Mouse (Mus musculus): ENCODE data around the gene Grap2. TPM values are rescaled to one million over a fixed set of nuclear protein-coding genes. Genes with fewer than 3 reads are reported as not detected.

Gene Grap2
- total and polyA plus RNA-seq, 2 experiments = 0.46 to 0.66 TPM

GRCm38 (mm10) chr15:80536051-80536450 is 36.3 kb upstream of the Grap2 start:
- 78% methylated on average over 2 of the region's 2 CpGs for WGBS
- H3K36me3 ChIP-seq (ENCODE audit: control insufficient read depth, insufficient read depth, low read length) = no peaks in the 10 kb centered on the region
- TF ChIP-seq CTCF (IDR thresholded peaks at IDR 0.05; ENCODE audit: low read depth, low read length) (no peak), POLR2A (IDR thresholded peaks at IDR 0.05; ENCODE audit: extremely low read depth, insufficient read depth, low read length) (no peak)
- no peaks in the 10 kb centered on the region for H3K27me3 ChIP-seq (ENCODE audit: control insufficient read depth, insufficient read depth, low read length)
- no peak for DNase-seq (ENCODE audit: extremely low read depth, low read depth, low spot score)
- H3K27ac ChIP-seq (replicated peaks; ENCODE audit: insufficient read depth, low read depth, low read length) = no peak overlapping the region
- no peak overlapping the region for H3K9ac ChIP-seq (ENCODE audit: low read depth, low read length)
- H3K4me1 ChIP-seq (ENCODE audit: control insufficient read depth, insufficient read depth, low read length) = no peaks in the 10 kb centered on the region
- no peaks in the 10 kb centered on the region for H3K79me2 ChIP-seq (ENCODE audit: control insufficient read depth, insufficient read depth, low read length)
- H3K4me3 ChIP-seq (ENCODE audit: insufficient read depth, low read depth, low read length) = no peak overlapping the region

DNA sequence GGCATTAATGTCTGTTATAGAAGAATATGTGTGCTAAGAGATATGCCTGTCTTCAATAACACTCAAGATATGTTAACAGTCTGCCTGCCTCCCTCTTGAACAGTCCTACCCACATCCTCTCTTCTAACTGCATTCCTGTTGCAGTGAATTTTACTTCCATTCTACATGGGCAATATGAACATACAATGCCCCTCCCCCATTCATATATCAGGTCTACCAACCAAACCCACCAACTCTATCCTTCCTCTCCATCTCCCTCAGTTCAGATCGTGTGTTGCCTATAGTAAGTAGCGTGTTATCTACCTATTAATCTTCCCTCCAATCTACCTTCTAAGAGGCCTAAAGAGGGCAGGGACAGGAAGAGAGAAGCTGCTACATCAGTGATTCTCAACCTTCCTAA is 34.3 kb upstream of the Grap2 start:
- H3K4me1 ChIP-seq (ENCODE audit: control insufficient read depth, insufficient read depth, low read length) = no peaks in the 10 kb centered on the region
- H3K79me2 ChIP-seq (ENCODE audit: control insufficient read depth, insufficient read depth, low read length) = no peaks in the 10 kb centered on the region
- H3K9ac ChIP-seq (ENCODE audit: low read depth, low read length) = no peak overlapping the region
- no peak for TF ChIP-seq POLR2A (IDR thresholded peaks at IDR 0.05; ENCODE audit: extremely low read depth, insufficient read depth, low read length)
- TF ChIP-seq CTCF (IDR thresholded peaks at IDR 0.05; ENCODE audit: low read depth, low read length) = no peak
- no peak for DNase-seq (ENCODE audit: extremely low read depth, low read depth, low spot score)
- no peaks in the 10 kb centered on the region for H3K36me3 ChIP-seq (ENCODE audit: control insufficient read depth, insufficient read depth, low read length)
- no peak overlapping the region for H3K4me3 ChIP-seq (ENCODE audit: insufficient read depth, low read depth, low read length)
- 85% methylated on average over 2 of the region's 2 CpGs for WGBS
- no peak overlapping the region for H3K27ac ChIP-seq (replicated peaks; ENCODE audit: insufficient read depth, low read depth, low read length)
- no peaks in the 10 kb centered on the region for H3K27me3 ChIP-seq (ENCODE audit: control insufficient read depth, insufficient read depth, low read length)

DNA sequence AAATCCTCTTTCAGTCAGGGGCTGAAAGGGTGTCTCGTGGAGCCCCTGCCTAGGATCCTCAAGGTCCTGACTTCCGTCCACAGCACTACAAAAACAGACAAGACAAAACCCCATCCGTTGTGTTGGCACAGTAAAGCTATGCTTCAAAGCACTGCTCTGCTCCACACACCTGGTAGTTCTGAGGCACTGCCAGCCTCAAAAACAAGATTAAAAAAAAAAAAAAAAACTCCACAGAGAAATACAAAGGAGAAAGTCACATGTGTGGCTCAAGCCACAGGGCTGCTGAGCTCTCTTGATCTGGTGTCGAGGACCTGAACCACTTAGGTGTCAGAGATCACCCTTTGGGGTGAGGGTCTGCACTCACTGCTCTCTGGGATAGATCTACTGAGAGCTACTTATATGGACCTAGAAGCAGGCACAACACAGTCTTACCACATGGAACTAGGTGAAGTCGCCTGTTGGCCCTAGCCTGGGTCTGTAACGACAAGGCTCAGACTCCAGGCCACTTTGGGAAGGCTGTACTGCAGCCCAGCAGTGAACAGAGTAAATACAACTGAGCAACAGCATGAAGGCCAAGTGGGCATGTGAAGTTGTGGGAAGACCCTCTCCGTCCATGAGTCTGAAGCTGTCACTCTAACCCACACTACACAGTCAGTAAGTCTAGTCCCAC is 33.6 kb upstream of the Grap2 start:
- H3K79me2 ChIP-seq (ENCODE audit: control insufficient read depth, insufficient read depth, low read length) = no peaks in the 10 kb centered on the region
- H3K27me3 ChIP-seq (ENCODE audit: control insufficient read depth, insufficient read depth, low read length) = no peaks in the 10 kb centered on the region
- no peak overlapping the region for H3K9ac ChIP-seq (ENCODE audit: low read depth, low read length)
- H3K4me3 ChIP-seq (ENCODE audit: insufficient read depth, low read depth, low read length) = no peak overlapping the region
- TF ChIP-seq POLR2A (IDR thresholded peaks at IDR 0.05; ENCODE audit: extremely low read depth, insufficient read depth, low read length) = no peak
- TF ChIP-seq CTCF (IDR thresholded peaks at IDR 0.05; ENCODE audit: low read depth, low read length) = no peak
- no peak for DNase-seq (ENCODE audit: extremely low read depth, low read depth, low spot score)
- no peak overlapping the region for H3K27ac ChIP-seq (replicated peaks; ENCODE audit: insufficient read depth, low read depth, low read length)
- H3K4me1 ChIP-seq (ENCODE audit: control insufficient read depth, insufficient read depth, low read length) = no peaks in the 10 kb centered on the region
- H3K36me3 ChIP-seq (ENCODE audit: control insufficient read depth, insufficient read depth, low read length) = no peaks in the 10 kb centered on the region
- WGBS = 80% methylated on average over 7 of the region's 7 CpGs

GRCm38 (mm10) chr15:80544115-80544514 is 28.3 kb upstream of the Grap2 start:
- Histone ChIP-seq H3K36me3 (ENCODE audit: control insufficient read depth, insufficient read depth, low read length) (no peaks in the 10 kb centered on the region), H3K79me2 (ENCODE audit: control insufficient read depth, insufficient read depth, low read length) (no peaks in the 10 kb centered on the region), H3K27ac (replicated peaks; ENCODE audit: insufficient read depth, low read depth, low read length) (no peak overlapping the region), H3K9ac (ENCODE audit: low read depth, low read length) (no peak overlapping the region), H3K4me1 (ENCODE audit: control insufficient read depth, insufficient read depth, low read length) (0 out of 2 replicates have a peak, but pooled peaks cover 1% of the 10 kb centered on the region), H3K4me3 (ENCODE audit: insufficient read depth, low read depth, low read length) (no peak overlapping the region), H3K27me3 (ENCODE audit: control insufficient read depth, insufficient read depth, low read length) (no peaks in the 10 kb centered on the region; the same call in 1 of the 2 replicates)
- 68% methylated on average over 3 of the region's 3 CpGs for WGBS
- DNase-seq (ENCODE audit: extremely low read depth, low read depth, low spot score) = no peak
- TF ChIP-seq CTCF (IDR thresholded peaks at IDR 0.05; ENCODE audit: low read depth, low read length) (no peak), POLR2A (IDR thresholded peaks at IDR 0.05; ENCODE audit: extremely low read depth, insufficient read depth, low read length) (no peak)

DNA sequence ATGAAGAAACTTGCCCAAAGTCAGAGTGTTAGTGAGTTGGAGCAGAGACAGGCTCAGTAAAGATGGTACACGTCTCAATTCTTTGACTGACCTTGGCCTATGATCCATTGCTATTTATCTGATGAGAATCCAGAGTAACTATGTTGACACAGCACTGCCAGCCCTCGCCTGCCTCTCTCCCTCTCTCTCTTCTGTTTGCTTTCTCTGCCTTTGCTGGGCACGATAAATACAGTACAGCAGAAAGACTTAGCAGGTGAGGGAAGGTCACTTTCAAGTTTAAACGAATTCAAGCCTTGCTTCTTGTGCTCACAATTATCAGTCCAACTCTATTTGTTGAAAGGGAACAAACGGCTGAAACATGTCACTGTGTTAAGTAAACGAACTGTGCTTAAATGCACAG is 27.0 kb upstream of the Grap2 start:
- WGBS = 17% methylated on average over 6 of the region's 6 CpGs

More for the DNA sequence above, 27.0 kb upstream of the Grap2 start:
- H3K9ac ChIP-seq (ENCODE audit: low read depth, low read length) = no peak overlapping the region
- 0 out of 2 replicates have a peak, but pooled peaks cover 1% of the 10 kb centered on the region for H3K4me1 ChIP-seq (ENCODE audit: control insufficient read depth, insufficient read depth, low read length)
- no peak overlapping the region for H3K4me3 ChIP-seq (ENCODE audit: insufficient read depth, low read depth, low read length)
- TF ChIP-seq POLR2A (IDR thresholded peaks at IDR 0.05; ENCODE audit: extremely low read depth, insufficient read depth, low read length) (no peak), CTCF (IDR thresholded peaks at IDR 0.05; ENCODE audit: low read depth, low read length) (no peak)
- H3K79me2 ChIP-seq (ENCODE audit: control insufficient read depth, insufficient read depth, low read length) = no peaks in the 10 kb centered on the region
- H3K27me3 ChIP-seq (ENCODE audit: control insufficient read depth, insufficient read depth, low read length) = no peaks in the 10 kb centered on the region; the same call in 1 of the 2 replicates
- DNase-seq (ENCODE audit: extremely low read depth, low read depth, low spot score) = peak; percentile 8
- H3K27ac ChIP-seq (replicated peaks; ENCODE audit: insufficient read depth, low read depth, low read length) = no peak overlapping the region
- H3K36me3 ChIP-seq (ENCODE audit: control insufficient read depth, insufficient read depth, low read length) = no peaks in the 10 kb centered on the region

Data from liver, adult 2 months (tissue).